Mouse (Mus musculus) heart, adult 2 months (tissue): ENCODE measurements around the gene Hes6. TPM values are rescaled to one million over a fixed set of nuclear protein-coding genes. Genes with fewer than 3 reads are reported as not detected.

ENCODE experiments used
- DNase-seq, 2 experiments: peaks; one replicate each; pipeline ENCODE4 v3.0.0; 2021
- H3K27ac ChIP-seq: fragments of 200-600 bp; 2 replicates; pipeline ENCODE4 v1.8.1; 2022
- H3K27me3 ChIP-seq: fragments of 200-500 bp; 2 replicates; pipeline ENCODE4 v1.6.1; 2012; ENCODE audit warnings: mild to moderate bottlenecking, low read length, inconsistent platforms, mixed read lengths; ENCODE audit not compliant: control insufficient read depth, insufficient read depth
- H3K36me3 ChIP-seq: fragments of 200-500 bp; 2 replicates; pipeline ENCODE4 v1.6.1; 2012; ENCODE audit warnings: low read length, inconsistent platforms; ENCODE audit not compliant: control insufficient read depth, insufficient read depth
- H3K4me1 ChIP-seq: fragments of 200-500 bp; 2 replicates; pipeline ENCODE4 v1.6.1; 2011; ENCODE audit warnings: low read length; ENCODE audit not compliant: control insufficient read depth, insufficient read depth
- H3K4me3 ChIP-seq: fragments of 200-600 bp; 2 replicates; pipeline ENCODE4 v1.8.1; 2022
- H3K79me2 ChIP-seq: fragments of 200-500 bp; replicated peaks from 2 replicates; pipeline ENCODE4 v1.6.1; 2012; ENCODE audit warnings: mild to moderate bottlenecking, inconsistent platforms, low read length, moderate library complexity, mixed read lengths; ENCODE audit not compliant: control insufficient read depth, insufficient read depth
- H3K9ac ChIP-seq: fragments of 200-500 bp; 2 replicates; pipeline ENCODE4 v1.6.1; 2012; ENCODE audit warnings: low read depth, mild to moderate bottlenecking, control low read depth, inconsistent platforms, low read length, mixed read lengths
- CTCF ChIP-seq: fragments of 200-600 bp; IDR thresholded peaks from 2 replicates; pipeline ENCODE4 v1.8.1; 2022; ENCODE audit warnings: antibody characterized with exemption, mild to moderate bottlenecking, moderate library complexity
- EP300 ChIP-seq: fragments of 200-500 bp; IDR thresholded peaks from 2 replicates; pipeline ENCODE4 v1.6.1; 2011; ENCODE audit warnings: low read depth, low read length, control low read depth; ENCODE audit not compliant: insufficient read depth
- POLR2A ChIP-seq: fragments of 200-500 bp; IDR thresholded peaks from 2 replicates; pipeline ENCODE4 v1.6.1; 2011; ENCODE audit warnings: mild to moderate bottlenecking, low read depth, low read length, control low read depth; ENCODE audit not compliant: insufficient read depth
- WGBS: fragments of 180-500 bp; shearing (Covaris S2); methylation state at CpG from one replicate; pipeline ENCODE4 v1.1.7; 2018; 5-methylcytosine and 5-hydroxymethylcytosine counted together
- intact Hi-C: fragments of 180-260 bp; cut with DNase I; formaldehyde crosslinking; loops from one replicate; pipeline ENCODE4 v1.15.1; 2025
- polyA plus RNA-seq: library from polyadenylated mRNA; depleted of rRNA; stranded (reverse); fragments of >200 nt; gene quantifications from 2 replicates; pipeline ENCODE4 v1.2.3, GENCODE M21; 2012
- total RNA-seq, 2 experiments: library from RNA; stranded (reverse); gene quantifications; 2 replicates each; pipeline ENCODE4 v1.2.3; 2021

The Hes6 gene
- total and polyA plus RNA-seq, 3 experiments = 17.4 to 25.8 (median 18.2) TPM

DNA sequence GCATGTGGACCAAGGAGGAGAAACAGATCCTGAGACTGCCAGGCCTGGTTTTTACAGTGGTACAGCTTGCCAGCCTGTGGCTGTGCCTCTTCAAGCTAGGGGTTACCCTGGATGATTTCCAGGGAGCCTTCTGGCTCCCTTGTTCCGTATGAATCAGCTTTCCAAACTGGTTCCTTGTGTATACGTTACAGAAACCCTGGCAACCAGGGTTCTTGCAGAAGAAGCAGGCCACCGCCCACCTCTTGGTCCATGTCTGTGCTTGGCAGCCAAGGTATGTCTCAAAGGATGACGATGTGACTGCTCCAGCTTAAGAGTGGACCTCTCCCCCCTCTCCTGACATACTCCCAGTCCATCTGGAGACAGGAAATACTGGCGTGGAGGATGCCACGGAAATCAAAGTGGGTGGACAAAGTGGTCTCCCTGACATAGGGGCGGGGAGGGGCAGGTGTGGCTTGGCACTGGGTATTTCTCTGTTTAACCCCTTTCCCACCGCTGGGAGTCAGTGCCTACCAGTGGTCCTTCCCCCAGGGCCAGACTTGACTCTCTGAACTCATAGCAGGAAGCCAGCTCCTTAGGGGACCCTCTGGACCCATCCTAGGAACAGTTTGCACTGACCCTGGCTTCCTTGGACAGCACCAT is 44.5 kb upstream of the Hes6 start:
- peak; percentile 70 to 71 for DNase-seq
- Histone ChIP-seq H3K9ac (peak overlapping the region; percentile 98), H3K4me1 (peaks cover 22% of the 10 kb centered on the region), H3K27me3 (no peaks in the 10 kb centered on the region), H3K27ac (peak overlapping the region; percentile 86), H3K79me2 (0 out of 2 replicates have a peak, but pooled peaks cover 2% of the 10 kb centered on the region), H3K36me3 (no peaks in the 10 kb centered on the region; the same call in 1 of the 2 replicates), H3K4me3 (peak overlapping the region; percentile 81)
- WGBS = 4% methylated on average over 8 of the region's 8 CpGs
- no peak for TF ChIP-seq POLR2A
- TF ChIP-seq EP300 = no peak
- no peak for TF ChIP-seq CTCF
- intact Hi-C loops = loop anchor here (2.0 kb wide), 1 partner anchor 22 kb away; no protein-coding TSS in a partner anchor

DNA sequence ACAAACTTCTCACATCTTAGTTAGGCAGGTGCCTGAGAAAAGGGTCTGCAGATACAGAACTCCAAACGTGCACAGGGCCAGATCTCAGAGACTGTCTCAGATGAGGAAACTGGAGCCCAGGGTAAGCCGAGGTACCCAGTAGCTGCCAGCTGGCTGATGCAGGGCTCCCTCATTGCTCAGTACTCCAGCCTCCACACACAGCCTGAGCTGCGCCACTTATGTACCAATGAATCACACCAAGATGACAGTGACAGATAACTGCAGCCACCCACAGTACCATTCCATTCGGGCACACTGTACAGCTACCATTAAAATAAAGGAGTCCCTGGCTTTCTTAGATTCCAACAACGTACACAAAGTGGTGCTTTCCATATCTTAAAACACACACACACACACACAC is 43.9 kb upstream of the Hes6 start:
- Histone ChIP-seq H3K4me3 (peak overlapping the region; percentile 81), H3K27me3 (no peaks in the 10 kb centered on the region), H3K27ac (peak overlapping the region; percentile 86), H3K4me1 (peaks cover 23% of the 10 kb centered on the region), H3K36me3 (no peaks in the 10 kb centered on the region; the same call in 1 of the 2 replicates), H3K79me2 (0 out of 2 replicates have a peak, but pooled peaks cover 2% of the 10 kb centered on the region), H3K9ac (peak overlapping the region; percentile 26)
- intact Hi-C loops = loop anchor here (2.0 kb wide), 1 partner anchor 21 kb away; no protein-coding TSS in a partner anchor
- 69% methylated on average over 5 of the region's 5 CpGs for WGBS
- no peak for TF ChIP-seq CTCF
- TF ChIP-seq POLR2A = no peak
- no peak for TF ChIP-seq EP300
- peak in 1 of 2 experiments; percentile 42 for DNase-seq

DNA sequence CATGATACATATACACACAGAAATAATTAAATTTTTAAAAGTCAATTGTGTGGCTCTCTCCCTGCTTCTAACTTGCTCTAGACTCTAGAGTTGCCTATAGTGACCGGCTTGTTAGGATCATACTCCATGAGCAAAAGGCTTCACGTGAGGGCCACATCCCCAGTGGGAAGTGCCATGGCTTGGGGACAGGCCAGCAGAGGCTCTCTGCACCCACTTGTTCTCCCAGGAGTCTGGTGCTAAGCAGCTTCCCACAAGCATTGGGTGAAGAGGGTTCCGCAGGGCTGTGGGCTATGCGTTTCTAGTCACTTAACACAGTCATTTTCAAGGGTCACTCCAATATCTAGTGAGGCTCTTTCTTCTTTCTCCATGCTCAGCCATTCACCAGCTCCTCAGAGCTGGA is 43.3 kb upstream of the Hes6 start:
- no peak for DNase-seq
- Histone ChIP-seq H3K4me3 (no peak overlapping the region), H3K27ac (peak overlapping the region; percentile 86), H3K4me1 (peaks cover 25% of the 10 kb centered on the region), H3K36me3 (no peaks in the 10 kb centered on the region; the same call in 1 of the 2 replicates), H3K27me3 (no peaks in the 10 kb centered on the region), H3K79me2 (0 out of 2 replicates have a peak, but pooled peaks cover 2% of the 10 kb centered on the region), H3K9ac (no peak overlapping the region)
- TF ChIP-seq EP300 = no peak
- no peak for TF ChIP-seq CTCF
- TF ChIP-seq POLR2A = no peak
- intact Hi-C loops = no loop called here
- WGBS = 81% methylated on average over 4 of the region's 4 CpGs

DNA sequence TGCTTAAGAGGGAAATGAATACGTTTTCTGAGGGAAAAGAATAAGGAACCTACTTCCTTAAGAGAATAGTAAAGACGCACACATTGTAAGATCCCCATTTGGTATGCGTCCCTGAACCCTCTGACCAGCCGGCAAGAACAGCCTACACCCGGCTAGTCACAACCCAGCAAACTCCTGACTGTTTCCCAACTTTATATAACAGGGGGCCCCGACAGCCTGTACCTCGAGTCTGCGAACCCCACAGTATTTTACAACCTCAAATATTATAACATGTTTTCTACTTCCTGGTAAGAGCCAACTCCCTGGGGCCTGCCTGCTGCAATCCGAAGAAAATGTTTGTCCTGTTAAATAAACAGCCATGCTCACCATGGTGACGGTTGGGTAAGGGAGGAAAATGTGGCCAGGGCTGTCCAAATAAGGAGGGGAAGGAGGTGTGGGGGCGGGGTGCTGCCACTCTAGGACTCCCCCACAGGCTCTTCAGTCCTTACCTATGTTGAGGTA is 42.5 kb upstream of the Hes6 start:
- intact Hi-C loops = no loop called here
- Histone ChIP-seq H3K27ac (peak overlapping the region; percentile 86), H3K36me3 (no peaks in the 10 kb centered on the region; the same call in 1 of the 2 replicates), H3K27me3 (no peaks in the 10 kb centered on the region), H3K4me3 (peak overlapping the region; percentile 10), H3K9ac (peak overlapping the region; percentile 44), H3K79me2 (0 out of 2 replicates have a peak, but pooled peaks cover 2% of the 10 kb centered on the region), H3K4me1 (peaks cover 30% of the 10 kb centered on the region)
- peak; percentile 73 to 81 for DNase-seq
- WGBS = 23% methylated on average over 11 of the region's 11 CpGs
- TF ChIP-seq CTCF (no peak), EP300 (no peak), POLR2A (no peak)

DNA sequence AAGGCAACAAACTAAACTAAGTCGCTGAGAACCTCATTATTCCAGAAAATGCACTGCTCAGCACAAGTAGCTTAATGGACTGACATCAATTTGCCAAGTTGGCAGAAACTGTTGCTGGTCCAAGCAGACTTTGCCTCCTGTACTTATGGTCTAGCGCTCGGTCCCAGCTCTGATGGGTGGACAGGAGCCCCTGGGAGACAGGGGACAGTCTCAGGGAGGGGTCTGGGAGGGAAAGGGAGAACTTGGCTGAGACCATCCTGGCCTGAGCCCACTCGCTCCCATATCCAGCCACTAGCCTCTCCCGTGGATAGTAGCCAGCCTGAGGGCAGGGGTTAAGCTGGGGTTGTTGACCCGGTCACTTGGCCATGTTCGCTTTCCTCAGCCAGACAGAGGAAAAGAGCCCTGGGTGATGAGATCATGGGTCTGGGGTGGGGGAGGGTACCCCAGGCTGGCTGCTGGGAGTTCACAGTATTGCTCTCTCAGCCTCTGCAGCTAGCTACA is 41.9 kb upstream of the Hes6 start:
- H3K4me1 ChIP-seq = peaks cover 30% of the 10 kb centered on the region
- intact Hi-C loops = no loop called here
- H3K36me3 ChIP-seq = no peaks in the 10 kb centered on the region; the same call in 1 of the 2 replicates
- peak; percentile 83 for DNase-seq
- 0 out of 2 replicates have a peak, but pooled peaks cover 2% of the 10 kb centered on the region for H3K79me2 ChIP-seq
- peak overlapping the region; percentile 10; the same call in 1 of the 2 replicates for H3K4me3 ChIP-seq
- H3K27me3 ChIP-seq = no peaks in the 10 kb centered on the region
- peak overlapping the region; percentile 44 for H3K9ac ChIP-seq
- WGBS = 40% methylated on average over 7 of the region's 7 CpGs
- H3K27ac ChIP-seq = peak overlapping the region; percentile 86
- no peak for TF ChIP-seq CTCF
- no peak for TF ChIP-seq POLR2A
- TF ChIP-seq EP300 = no peak

DNA sequence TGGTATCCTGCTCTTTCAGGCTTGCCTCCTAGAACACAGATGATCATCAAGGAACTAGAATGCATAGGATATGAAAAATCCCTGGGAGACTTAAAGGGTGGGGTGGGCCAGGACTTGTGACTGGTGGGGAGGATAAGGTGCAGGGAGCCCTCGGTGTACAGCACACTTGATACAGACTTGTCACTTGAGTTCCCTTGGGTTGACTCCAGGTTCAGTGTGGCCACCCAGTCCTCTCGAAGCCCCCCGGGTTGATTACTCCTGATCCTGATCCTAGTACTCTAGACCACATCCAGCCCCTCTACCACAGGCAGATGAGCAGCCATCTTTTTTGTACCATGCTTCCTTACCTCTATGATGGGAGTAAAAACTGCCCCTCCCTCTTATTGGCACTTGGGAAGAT is 41.1 kb upstream of the Hes6 start:
- intact Hi-C loops = no loop called here
- Histone ChIP-seq H3K4me1 (peaks cover 30% of the 10 kb centered on the region), H3K27me3 (no peaks in the 10 kb centered on the region), H3K79me2 (0 out of 2 replicates have a peak, but pooled peaks cover 2% of the 10 kb centered on the region), H3K36me3 (no peaks in the 10 kb centered on the region; the same call in 1 of the 2 replicates), H3K27ac (peak overlapping the region; percentile 86), H3K4me3 (no peak overlapping the region), H3K9ac (no peak overlapping the region)
- TF ChIP-seq POLR2A (no peak), CTCF (no peak), EP300 (no peak)
- 85% methylated on average over 3 of the region's 3 CpGs for WGBS
- DNase-seq = no peak
